Mouse (Mus musculus) hindbrain, postnatal 0 days (tissue): ENCODE results near the gene Slc23a2. TPM values are rescaled to one million over a fixed set of nuclear protein-coding genes. Genes with fewer than 3 reads are reported as not detected.

Source experiments
- ATAC-seq: fragments of 200-750 bp; cut with Nextera tagmentation; 2 replicates; pipeline ENCODE4 v1.8.0; 2017; ENCODE audit warnings: mild to moderate bottlenecking, moderate TSS enrichment, moderate library complexity
- DNase-seq: peaks from one replicate; pipeline ENCODE4 v3.0.0-alpha.2; 2015; ENCODE audit warnings: low spot score
- H3K27ac ChIP-seq: fragments of 300-500 bp; sonication (generic); 2 replicates; pipeline ENCODE4 v1.5.1; 2014; ENCODE audit warnings: mild to moderate bottlenecking
- H3K27me3 ChIP-seq: fragments of 300-500 bp; sonication (generic); 2 replicates; pipeline ENCODE4 v1.6.1; 2014; ENCODE audit warnings: low read length, mixed read lengths; ENCODE audit not compliant: insufficient read depth
- H3K36me3 ChIP-seq: fragments of 300-500 bp; sonication (generic); 2 replicates; pipeline ENCODE4 v1.6.1; 2014; ENCODE audit warnings: low read length, mixed read lengths; ENCODE audit not compliant: insufficient read depth
- H3K4me1 ChIP-seq: fragments of 300-500 bp; sonication (generic); 2 replicates; pipeline ENCODE4 v1.6.1; 2014; ENCODE audit warnings: antibody characterized with exemption, low read length, mixed read lengths; ENCODE audit not compliant: insufficient read depth
- H3K4me2 ChIP-seq: fragments of 300-500 bp; sonication (generic); 2 replicates; pipeline ENCODE4 v1.6.1; 2014; ENCODE audit warnings: low read depth, mild to moderate bottlenecking, low read length, moderate library complexity, mixed read lengths
- H3K4me3 ChIP-seq: fragments of 300-500 bp; sonication (generic); 2 replicates; pipeline ENCODE4 v1.5.1; 2014; ENCODE audit warnings: low read length
- H3K9ac ChIP-seq: fragments of 300-500 bp; sonication (generic); replicated peaks from 2 replicates; pipeline ENCODE4 v1.6.1; 2014; ENCODE audit warnings: mild to moderate bottlenecking, low read length, moderate library complexity, mixed read lengths
- H3K9me3 ChIP-seq: fragments of 300-500 bp; sonication (generic); 2 replicates; pipeline ENCODE4 v1.6.1; 2016; ENCODE audit warnings: low read length, mixed read lengths
- CTCF ChIP-seq: IDR thresholded peaks from 2 replicates; pipeline ENCODE4 v1.5.1; 2016; ENCODE audit warnings: antibody characterized with exemption, control low read depth, low read depth
- WGBS: fragments of 180-500 bp; shearing (Covaris S2); extraction: QIAGEN DNeasy Blood & Tissue Kit; methylation state at CpG from one replicate; pipeline ENCODE4 v1.1.7; 2014; 5-methylcytosine and 5-hydroxymethylcytosine counted together
- polyA plus RNA-seq: library from polyadenylated mRNA; unstranded; fragments of >200 nt; fragmentation: Nextera tagmentation; extraction: Ambion mirVana; gene quantifications from 2 replicates; pipeline ENCODE4 v1.2.1, GENCODE M21; 2015
- total RNA-seq: library from RNA; depleted of rRNA; stranded (reverse); fragments of >200 nt; gene quantifications from 2 replicates; pipeline ENCODE4 v1.2.3, GENCODE M21; 2014

The Slc23a2 gene
- total and polyA plus RNA-seq, 2 experiments from 2014 or later = 49.4 to 83.1 TPM

DNA sequence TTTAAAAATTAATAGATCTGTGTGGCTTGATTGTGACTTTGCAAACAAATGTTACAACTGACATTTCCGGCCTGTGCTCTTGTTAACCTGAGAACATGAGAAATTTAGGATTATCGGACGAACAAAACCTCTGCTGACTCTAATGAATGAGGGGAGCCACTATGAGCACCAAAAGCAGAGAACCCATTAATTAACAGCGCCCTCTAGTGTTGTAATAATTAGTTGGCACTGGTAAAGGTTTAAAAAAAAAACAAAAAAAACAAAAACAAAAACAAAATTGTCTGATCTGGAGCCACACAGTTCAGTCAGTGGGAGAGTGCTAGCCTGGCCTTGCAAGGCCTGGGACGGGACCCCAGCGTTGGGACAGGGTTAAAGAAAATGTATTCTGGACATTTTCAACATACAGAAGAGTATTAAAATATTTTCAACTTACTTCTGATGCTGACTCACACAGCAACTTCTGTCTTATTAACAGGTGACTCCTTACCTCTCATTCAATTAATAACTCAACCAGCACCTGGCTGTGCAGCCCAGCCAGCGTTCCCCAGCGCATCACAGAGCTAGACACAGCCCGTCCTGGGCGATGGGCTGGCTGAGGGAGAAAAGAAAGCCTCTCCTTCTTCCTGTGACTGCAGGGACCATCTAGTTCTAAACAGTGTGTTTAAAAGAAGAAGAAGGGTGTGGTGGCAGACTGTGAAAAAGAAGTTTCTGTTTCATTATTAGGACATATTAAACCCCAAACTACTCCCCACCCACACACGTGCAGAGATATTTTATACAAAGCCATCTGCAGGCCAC is 30.7 kb downstream of the Slc23a2 start:
- no peak overlapping the region for H3K4me2 ChIP-seq
- ATAC-seq (no peak), DNase-seq (peak; percentile 84)
- H3K27me3 ChIP-seq = no peaks in the 10 kb centered on the region
- no peaks in the 10 kb centered on the region for H3K36me3 ChIP-seq
- no peaks in the 10 kb centered on the region for H3K9me3 ChIP-seq
- no peak overlapping the region for H3K9ac ChIP-seq
- 47% methylated on average over 11 of the region's 11 CpGs for WGBS
- TF ChIP-seq CTCF = peak; percentile 69
- H3K4me3 ChIP-seq = no peak overlapping the region
- no peak overlapping the region for H3K27ac ChIP-seq
- H3K4me1 ChIP-seq = no peaks in the 10 kb centered on the region

DNA sequence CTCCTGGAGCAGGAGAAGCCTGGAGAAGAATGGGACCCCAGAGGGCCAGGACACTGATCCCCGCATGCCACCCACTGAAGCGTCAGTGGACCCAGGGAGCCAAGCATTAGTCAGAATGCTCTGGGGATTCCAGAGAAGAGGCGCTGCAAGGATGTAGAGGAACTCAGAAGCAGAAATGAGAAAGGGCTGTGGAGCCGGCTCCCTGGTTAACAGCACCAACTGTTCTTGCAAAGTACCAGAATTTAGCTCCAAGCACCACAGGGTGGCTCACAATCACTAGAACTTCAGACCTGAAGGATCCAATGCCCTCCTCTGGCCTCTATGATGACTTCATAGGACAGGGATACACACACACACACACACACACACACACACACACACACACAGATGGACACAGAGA is 32.6 kb downstream of the Slc23a2 start:
- 88% methylated on average over 4 of the region's 4 CpGs for WGBS

DNA sequence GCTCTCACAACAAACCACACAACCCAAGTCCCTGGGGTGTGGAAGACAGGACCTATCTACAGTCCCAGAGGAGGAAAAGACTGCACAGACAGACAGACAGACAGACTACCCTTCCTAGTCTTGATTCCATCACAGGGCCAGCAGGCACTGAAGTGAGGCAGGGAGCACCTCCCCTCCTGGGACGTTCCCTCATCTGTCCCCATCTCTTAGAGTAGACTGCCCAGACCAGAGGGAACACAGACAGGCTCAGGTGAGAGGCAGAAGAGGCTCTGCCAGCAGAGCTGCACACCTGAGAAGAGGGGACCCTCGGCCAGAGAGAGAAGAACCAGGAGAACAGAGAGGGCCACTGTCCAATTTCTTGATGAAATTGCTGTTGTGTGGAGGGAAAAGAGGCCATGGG is 33.0 kb downstream of the Slc23a2 start:
- Histone ChIP-seq H3K36me3 (no peaks in the 10 kb centered on the region), H3K4me3 (no peak overlapping the region), H3K27ac (no peak overlapping the region), H3K9me3 (no peaks in the 10 kb centered on the region), H3K4me1 (peaks cover 9% of the 10 kb centered on the region), H3K4me2 (no peak overlapping the region), H3K9ac (no peak overlapping the region), H3K27me3 (no peaks in the 10 kb centered on the region)
- ATAC-seq (no peak), DNase-seq (no peak)
- no peak for TF ChIP-seq CTCF
- 58% methylated on average over 2 of the region's 2 CpGs for WGBS

More for the DNA sequence above, 32.6 kb downstream of the Slc23a2 start:
- Histone ChIP-seq H3K27me3 (no peaks in the 10 kb centered on the region), H3K9me3 (no peaks in the 10 kb centered on the region), H3K4me2 (no peak overlapping the region), H3K27ac (no peak overlapping the region), H3K4me1 (peaks cover 5% of the 10 kb centered on the region; the same call in 1 of the 2 replicates), H3K36me3 (no peaks in the 10 kb centered on the region), H3K4me3 (no peak overlapping the region), H3K9ac (no peak overlapping the region)
- no peak for ATAC-seq
- TF ChIP-seq CTCF = no peak
- no peak for DNase-seq

DNA sequence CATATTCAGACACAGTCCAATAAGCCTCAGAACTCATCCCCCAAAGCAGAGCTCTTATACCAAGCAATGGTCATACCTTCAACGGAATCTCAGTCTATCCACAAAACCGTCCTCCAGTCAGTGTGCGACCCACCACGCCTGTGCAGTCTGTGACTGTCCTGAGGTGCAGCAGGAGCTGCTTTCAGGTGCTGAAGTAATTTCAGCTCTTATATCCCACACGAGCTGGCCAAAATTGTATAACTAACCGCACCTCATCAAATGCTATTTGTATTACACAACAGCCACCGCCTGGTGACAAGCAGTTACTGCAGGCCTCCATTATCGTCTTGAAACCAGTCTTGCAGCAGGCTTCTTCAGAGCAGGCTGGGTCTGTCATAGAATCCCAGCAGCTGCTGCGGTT is 33.6 kb downstream of the Slc23a2 start:
- whole genome bisulfite sequencing = 47% methylated on average over 9 of the region's 9 CpGs

DNA sequence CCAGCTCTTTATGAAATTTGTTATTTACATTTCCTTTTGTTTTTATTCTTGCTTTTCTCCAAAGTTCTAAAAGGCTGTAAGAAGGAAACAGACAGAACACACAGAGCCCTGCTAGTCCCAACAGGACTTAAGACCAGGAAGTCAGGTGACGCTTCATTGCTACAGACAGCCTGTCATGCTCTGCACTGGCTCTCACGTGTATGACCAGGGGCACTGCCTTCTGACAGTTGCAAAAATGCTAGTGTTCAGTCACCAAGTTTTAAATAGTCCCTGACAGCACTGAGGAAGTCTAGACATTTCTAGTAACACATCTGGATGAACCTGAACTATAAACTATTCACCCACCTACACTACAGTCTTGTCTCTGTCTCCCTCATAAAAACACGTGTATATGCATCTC is 34.2 kb downstream of the Slc23a2 start:
- DNase-seq (no peak), ATAC-seq (no peak)
- Histone ChIP-seq H3K36me3 (no peaks in the 10 kb centered on the region), H3K9ac (no peak overlapping the region), H3K4me3 (no peak overlapping the region), H3K4me1 (peaks cover 14% of the 10 kb centered on the region), H3K27me3 (no peaks in the 10 kb centered on the region), H3K27ac (no peak overlapping the region), H3K9me3 (no peaks in the 10 kb centered on the region), H3K4me2 (no peak overlapping the region)
- no peak for TF ChIP-seq CTCF
- WGBS = 38% methylated on average over 3 of the region's 3 CpGs

More for the DNA sequence above, 33.6 kb downstream of the Slc23a2 start:
- ATAC-seq = peak; percentile 71
- Histone ChIP-seq H3K4me1 (peaks cover 14% of the 10 kb centered on the region), H3K36me3 (no peaks in the 10 kb centered on the region), H3K9ac (no peak overlapping the region), H3K27ac (no peak overlapping the region), H3K27me3 (no peaks in the 10 kb centered on the region), H3K4me3 (no peak overlapping the region), H3K9me3 (no peaks in the 10 kb centered on the region), H3K4me2 (no peak overlapping the region)
- TF ChIP-seq CTCF = peak; percentile 88
- DNase-seq = peak; percentile 82

DNA sequence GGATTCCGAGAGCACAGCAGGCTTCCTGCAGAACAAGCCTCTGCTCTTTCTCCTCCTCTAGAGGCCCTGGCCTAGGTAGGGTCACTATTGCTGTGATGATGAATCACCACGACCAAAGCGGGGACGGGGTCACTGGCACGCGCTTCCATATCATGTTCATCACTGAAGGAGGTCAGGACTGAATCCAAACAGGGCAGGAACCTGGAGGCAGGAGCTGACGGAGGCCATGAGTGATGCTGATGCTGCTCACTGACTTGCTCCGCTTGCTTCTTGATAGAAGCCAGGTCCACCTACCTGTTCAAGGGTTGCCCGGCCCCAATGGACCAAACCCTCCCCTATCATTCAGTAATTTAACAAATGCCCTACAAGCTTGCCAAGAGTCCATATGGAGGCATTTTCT is 35.9 kb downstream of the Slc23a2 start:
- 90% methylated on average over 9 of the region's 9 CpGs for WGBS
- TF ChIP-seq CTCF = no peak
- H3K4me2 ChIP-seq = no peak overlapping the region
- peaks cover 14% of the 10 kb centered on the region for H3K4me1 ChIP-seq
- DNase-seq (no peak), ATAC-seq (no peak)
- H3K36me3 ChIP-seq = no peaks in the 10 kb centered on the region
- H3K4me3 ChIP-seq = no peak overlapping the region
- no peaks in the 10 kb centered on the region for H3K27me3 ChIP-seq
- no peak overlapping the region for H3K27ac ChIP-seq
- H3K9me3 ChIP-seq = no peaks in the 10 kb centered on the region
- H3K9ac ChIP-seq = no peak overlapping the region

DNA sequence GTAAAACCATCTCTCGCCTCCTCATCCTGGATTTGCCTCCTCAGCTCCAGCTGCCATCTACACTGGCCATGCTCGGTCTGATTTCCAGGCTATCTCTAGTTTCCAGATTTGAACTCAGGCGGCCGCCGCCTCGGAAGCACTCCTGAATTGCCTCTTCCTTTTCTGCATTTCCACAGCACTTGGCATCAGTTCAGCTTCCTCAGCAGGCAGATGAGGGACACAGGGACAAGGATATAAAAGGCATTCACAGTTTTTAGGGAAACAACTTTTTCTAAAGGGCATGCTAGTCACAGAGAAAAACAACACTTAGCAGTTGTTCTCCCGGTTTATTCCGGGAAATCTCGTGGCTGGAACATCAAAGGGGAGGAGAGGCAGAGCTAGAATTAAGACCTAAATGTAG is 37.3 kb downstream of the Slc23a2 start:
- WGBS = 45% methylated on average over 9 of the region's 9 CpGs
- DNase-seq = peak; percentile 28
- Histone ChIP-seq H3K27ac (peak overlapping the region; percentile 32; the same call in 1 of the 2 replicates), H3K9me3 (no peaks in the 10 kb centered on the region), H3K4me1 (peaks cover 18% of the 10 kb centered on the region), H3K4me2 (no peak overlapping the region), H3K27me3 (no peaks in the 10 kb centered on the region), H3K9ac (no peak overlapping the region), H3K4me3 (no peak overlapping the region), H3K36me3 (no peaks in the 10 kb centered on the region)
- no peak for ATAC-seq
- TF ChIP-seq CTCF = no peak
